Mouse (Mus musculus): Measurements from ENCODE around the gene Skint7.
"Not testable (repeated sequence)": the region's sequence is repeated elsewhere in the genome, so short reads cannot be mapped to it uniquely, and the experiment has no call there.

Skint7 gene

DNA sequence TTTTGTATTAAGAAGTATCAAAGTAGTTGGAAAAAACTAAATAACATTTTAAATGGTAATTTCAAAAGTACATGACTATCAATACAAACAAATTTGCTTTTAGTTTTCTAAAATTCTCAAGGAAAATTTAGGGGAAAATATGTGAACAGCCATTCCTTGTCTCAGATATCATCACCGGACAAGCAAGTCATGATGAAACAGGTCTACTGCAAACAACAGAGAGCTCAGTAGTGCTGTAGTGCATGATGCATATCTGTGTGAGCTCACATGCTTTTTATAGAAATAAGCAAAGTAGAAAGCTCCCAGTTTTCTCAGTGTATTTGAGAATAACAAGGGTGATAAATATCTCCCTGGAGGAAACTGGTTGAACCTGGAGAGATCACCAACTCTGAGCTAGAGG is at the start of gene Skint7:
Gene Skint7 (plus strand): TSS at position 301 of the 400 bp plus-strand sequence.
- in situ Hi-C loops (cut with MboI; ENCODE audit: low sequenced_read_pairs): no loop called here

DNA sequence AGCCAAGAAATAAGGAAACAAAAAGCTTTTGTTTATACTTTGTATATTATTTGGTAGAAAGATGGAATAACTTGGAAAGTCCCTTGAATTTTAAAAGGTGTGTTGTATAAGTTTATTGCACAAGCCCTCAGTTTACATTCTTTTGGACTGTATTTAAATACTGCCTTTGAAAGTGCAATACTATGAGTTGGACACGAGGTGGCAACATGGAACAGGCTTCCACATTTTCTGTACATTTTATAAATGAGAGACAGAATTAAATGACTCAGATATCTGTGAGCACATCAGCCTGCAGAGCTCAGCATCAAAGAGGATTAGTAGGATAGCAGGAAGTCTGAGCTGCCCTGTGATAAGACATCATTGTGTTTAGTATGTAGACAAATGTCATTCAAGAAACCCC is 11.4 kb upstream of the Skint7 start:
- in situ Hi-C loops (cut with MboI; ENCODE audit: low sequenced_read_pairs): no loop called here

DNA sequence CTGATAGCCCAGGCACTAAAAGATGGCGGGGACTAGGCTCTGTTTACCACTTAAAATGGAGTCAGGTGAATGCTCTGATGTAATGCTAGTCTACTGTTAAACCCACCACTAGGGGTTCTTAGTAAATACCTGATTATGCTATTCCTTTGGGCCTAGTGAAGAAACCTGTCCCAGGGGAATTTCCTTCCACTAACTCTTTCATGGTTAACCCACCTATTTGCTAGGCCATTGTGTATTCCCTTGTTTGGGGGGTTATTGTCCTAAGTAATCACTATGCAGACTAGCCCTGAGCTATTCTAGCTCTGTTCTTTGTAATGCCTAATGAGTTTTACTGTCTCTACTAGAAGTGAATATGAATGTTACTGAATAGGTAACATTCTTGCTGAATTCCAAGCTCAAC is 9.5 kb upstream of the Skint7 start:
- in situ Hi-C loops (cut with MboI; ENCODE audit: low sequenced_read_pairs): not testable (repeated sequence)

DNA sequence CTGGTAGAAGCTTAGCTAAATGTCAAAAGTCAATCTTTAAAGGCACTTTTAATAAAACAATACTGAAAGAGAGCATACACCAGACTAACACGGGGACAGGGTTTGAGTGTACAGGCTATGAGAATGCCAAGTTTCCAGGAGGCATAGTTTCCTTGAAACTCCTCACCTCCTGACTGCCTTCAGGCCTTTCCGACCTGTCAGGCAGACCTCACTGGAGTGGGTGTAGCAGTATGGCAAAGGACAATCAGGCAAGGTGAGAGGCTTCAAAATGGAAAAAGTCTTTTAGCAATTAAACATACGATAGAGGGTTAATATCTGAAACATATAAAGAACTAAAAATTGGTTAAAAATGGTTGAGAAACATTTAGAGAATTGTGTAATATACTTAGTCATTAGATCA is 9.1 kb upstream of the Skint7 start:
- in situ Hi-C loops (cut with MboI; ENCODE audit: low sequenced_read_pairs): no loop called here

DNA sequence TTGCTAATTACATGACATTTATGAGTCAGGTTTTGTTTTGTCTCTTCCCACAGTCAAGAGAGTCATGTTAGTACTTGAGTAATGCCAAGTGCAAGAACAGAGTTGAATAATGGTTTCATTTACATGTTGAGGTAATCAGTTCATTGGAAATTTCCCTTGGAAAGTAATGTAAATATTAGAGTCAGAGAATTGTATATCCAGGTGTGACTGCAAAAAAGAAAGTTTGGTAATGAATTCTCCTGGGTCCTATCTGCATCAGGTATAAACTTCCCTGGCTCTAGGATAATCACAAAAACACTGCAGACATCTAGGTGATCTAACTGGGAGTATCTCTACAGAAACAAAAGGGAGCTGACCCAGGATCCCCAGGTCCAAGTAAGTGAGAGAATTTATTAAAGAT is 33.2 kb downstream of the Skint7 start, which contains the start of gene Skint1:
Gene Skint1 (plus strand): TSS at position 301 of the 400 bp plus-strand sequence.
- in situ Hi-C loops (cut with MboI; ENCODE audit: low sequenced_read_pairs): no loop called here
